Mouse (Mus musculus) fat pad, adult 2 months (tissue): ENCODE data around the gene Mtus2.

Source experiments
- DNase-seq: peaks from one replicate; pipeline ENCODE4 v3.0.0-alpha.2; 2011; ENCODE audit warnings: low read depth, low spot score; ENCODE audit errors: extremely low read depth

Mtus2 gene

GRCm38 (mm10) chr5:148027985-148028384 lies 70.9 kb downstream of the Mtus2 start:
- DNase-seq, result no peak

GRCm38 (mm10) chr5:148041661-148042060 lies 84.5 kb downstream of the Mtus2 start:
- DNase-seq, result no peak

GRCm38 (mm10) chr5:148048200-148048599 lies 91.1 kb downstream of the Mtus2 start:
- DNase-seq, result no peak

GRCm38 (mm10) chr5:148049304-148049703 lies 92.2 kb downstream of the Mtus2 start:
- no peak for DNase-seq

- DNase-seq, result no peak
These were observed 95.9 kb downstream of the Mtus2 start for GRCm38 (mm10) chr5:148052846-148053608.

- DNase-seq, result no peak
These were observed 96.5 kb downstream of the Mtus2 start for GRCm38 (mm10) chr5:148053609-148053990.

- no peak for DNase-seq
These were observed 99.7 kb downstream of the Mtus2 start for GRCm38 (mm10) chr5:148056831-148057230.

GRCm38 (mm10) chr5:148057433-148057832 lies 100.3 kb downstream of the Mtus2 start:
- no peak for DNase-seq

GRCm38 (mm10) chr5:148059339-148059738 lies 102.2 kb downstream of the Mtus2 start:
- DNase-seq, result no peak

- DNase-seq, result no peak
These were observed 104.7 kb downstream of the Mtus2 start for GRCm38 (mm10) chr5:148061869-148062268.

- no peak for DNase-seq
These were observed 106.6 kb downstream of the Mtus2 start for GRCm38 (mm10) chr5:148063745-148064144.

GRCm38 (mm10) chr5:148065251-148065650 lies 108.1 kb downstream of the Mtus2 start:
- DNase-seq, result no peak

GRCm38 (mm10) chr5:148069909-148070308 lies 112.8 kb downstream of the Mtus2 start:
- DNase-seq, result no peak

- DNase-seq, result no peak
These were observed 114.7 kb downstream of the Mtus2 start for GRCm38 (mm10) chr5:148071800-148072199.

- DNase-seq, result no peak
These were observed 116.3 kb downstream of the Mtus2 start for GRCm38 (mm10) chr5:148073461-148073860.

- no peak for DNase-seq
These were observed 122.6 kb downstream of the Mtus2 start for GRCm38 (mm10) chr5:148079732-148080131.

GRCm38 (mm10) chr5:148083541-148083940 lies 126.4 kb downstream of the Mtus2 start:
- DNase-seq, result no peak

GRCm38 (mm10) chr5:148084766-148085165 lies 127.6 kb downstream of the Mtus2 start:
- DNase-seq, result no peak

- DNase-seq, result no peak
These were observed 130.7 kb downstream of the Mtus2 start for GRCm38 (mm10) chr5:148087796-148088195.

- no peak for DNase-seq
These were observed 133.2 kb downstream of the Mtus2 start for GRCm38 (mm10) chr5:148090191-148090821.

GRCm38 (mm10) chr5:148094640-148095039 lies 137.5 kb downstream of the Mtus2 start:
- DNase-seq, result no peak

- DNase-seq, result no peak
These were observed 142.2 kb downstream of the Mtus2 start for GRCm38 (mm10) chr5:148099356-148099755.

GRCm38 (mm10) chr5:148107324-148107723 lies 150.2 kb downstream of the Mtus2 start:
- no peak for DNase-seq
